Mouse (Mus musculus) embryonic fibroblast, embryonic 13.5 days (primary cell): ENCODE results near the gene Pnldc1.

Source experiments
- CTCF ChIP-seq: IDR thresholded peaks from 2 replicates; pipeline ENCODE4 v1.5.1; 2011; ENCODE audit warnings: mild to moderate bottlenecking, control low read depth, low read length, moderate library complexity, borderline replicate concordance; ENCODE audit not compliant: insufficient read depth
- POLR2A ChIP-seq: IDR thresholded peaks from 2 replicates; pipeline ENCODE4 v1.6.1; 2011; ENCODE audit warnings: low read depth, mild to moderate bottlenecking, control low read depth, low read length, moderate library complexity

- TF ChIP-seq CTCF: no peak
- TF ChIP-seq POLR2A: no peak
These were observed 29.9 kb downstream of the Pnldc1 start for GRCm38 (mm10) chr17:12880178-12880577.
